Mouse (Mus musculus): ENCODE measurements around the gene Oit1. TPM values are rescaled to one million over a fixed set of nuclear protein-coding genes. Genes with fewer than 3 reads are reported as not detected.

Gene Oit1
- total RNA-seq, 2 experiments from 2014 or later = not detected

DNA sequence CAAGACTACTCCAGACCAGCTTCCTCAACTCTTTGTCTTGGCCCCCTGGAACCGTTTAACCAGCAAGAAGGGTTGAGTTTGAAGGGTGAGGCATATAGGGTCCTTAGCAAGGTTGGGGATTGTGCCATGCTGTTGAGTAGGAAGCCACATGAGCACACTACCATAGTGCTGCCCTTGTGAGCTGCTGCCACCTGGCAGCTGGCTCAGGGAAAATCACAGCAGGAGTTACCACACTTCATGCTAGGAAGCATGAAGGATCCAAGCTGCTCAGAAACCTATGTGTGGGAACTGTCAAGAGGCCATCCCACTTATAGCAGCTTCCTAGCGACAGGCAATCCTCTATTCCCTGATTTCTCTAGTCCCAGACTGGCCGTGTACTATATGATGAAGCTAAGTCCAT is 69.9 kb downstream of the Oit1 start:
- DNase-seq (ENCODE audit: low spot score in 2 of 2) = peak in 1 of 2 experiments; percentile 30
- intact Hi-C loops (cut with DNase I) = no loop called here

DNA sequence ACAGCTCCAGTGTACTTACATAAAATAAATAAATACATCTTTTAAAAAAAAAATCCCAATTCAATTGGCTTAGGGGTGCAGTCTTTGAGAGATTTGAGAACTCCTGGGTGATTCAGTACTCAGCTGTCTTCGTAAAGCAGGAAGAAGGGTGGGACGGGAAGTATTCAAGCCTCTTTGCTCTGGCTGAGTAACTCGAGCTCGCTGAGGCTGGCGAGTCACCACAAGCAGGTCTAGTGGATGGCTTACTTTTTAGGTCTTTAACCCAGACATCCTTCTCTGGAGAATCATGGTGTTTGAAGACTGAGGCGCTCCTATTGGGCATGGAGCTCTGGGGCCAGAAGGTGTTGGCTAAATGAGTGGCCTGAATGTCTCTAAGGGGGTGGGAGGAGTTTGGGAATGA is 71.7 kb downstream of the Oit1 start:
- no peak for DNase-seq (ENCODE audit: low spot score in 2 of 2)
- intact Hi-C loops (cut with DNase I) = no loop called here

DNA sequence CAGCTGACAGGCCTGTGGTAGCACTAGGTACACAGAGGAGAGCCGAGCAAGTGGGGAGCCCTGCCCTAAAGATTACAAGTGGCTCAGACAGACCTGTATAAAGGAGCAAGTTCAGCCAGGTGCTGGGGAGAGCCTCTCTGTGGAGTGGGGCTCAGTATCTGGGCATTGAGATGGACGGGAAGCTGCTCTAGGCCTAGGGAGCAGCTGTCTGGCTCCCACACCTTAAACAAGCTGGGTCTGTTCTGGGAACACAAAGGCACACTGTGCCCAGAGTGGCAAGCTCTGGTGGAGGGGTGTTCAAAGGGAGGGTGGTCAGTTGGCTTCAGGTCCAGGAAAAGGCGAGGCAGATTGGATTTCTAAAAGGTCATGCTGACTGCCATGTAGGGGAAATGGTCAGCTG is 73.5 kb downstream of the Oit1 start:
- peak in 1 of 2 experiments; percentile 14 for DNase-seq (ENCODE audit: low spot score in 2 of 2)
- intact Hi-C loops (cut with DNase I) = no loop called here

DNA sequence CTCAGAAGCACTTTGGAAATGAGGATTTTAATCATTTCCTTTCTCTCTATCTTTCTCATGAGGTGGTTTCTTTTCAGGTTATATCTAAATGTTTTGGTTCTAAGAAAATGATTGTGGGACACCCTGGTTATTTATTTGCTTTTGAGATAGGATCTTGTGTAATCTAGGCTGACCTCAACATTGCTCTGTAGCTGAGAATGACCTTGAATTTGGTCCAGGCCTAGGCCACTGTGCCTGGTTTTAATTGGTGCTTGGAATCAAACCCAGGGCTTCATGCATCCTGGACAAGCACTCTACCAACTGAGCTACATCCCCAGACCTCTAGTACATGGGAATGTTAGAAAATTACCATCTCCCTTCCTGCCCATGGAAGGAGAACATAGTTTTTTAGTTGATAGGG is 74.5 kb downstream of the Oit1 start:
- intact Hi-C loops (cut with DNase I) = no loop called here
- no peak for DNase-seq (ENCODE audit: low spot score in 2 of 2)

DNA sequence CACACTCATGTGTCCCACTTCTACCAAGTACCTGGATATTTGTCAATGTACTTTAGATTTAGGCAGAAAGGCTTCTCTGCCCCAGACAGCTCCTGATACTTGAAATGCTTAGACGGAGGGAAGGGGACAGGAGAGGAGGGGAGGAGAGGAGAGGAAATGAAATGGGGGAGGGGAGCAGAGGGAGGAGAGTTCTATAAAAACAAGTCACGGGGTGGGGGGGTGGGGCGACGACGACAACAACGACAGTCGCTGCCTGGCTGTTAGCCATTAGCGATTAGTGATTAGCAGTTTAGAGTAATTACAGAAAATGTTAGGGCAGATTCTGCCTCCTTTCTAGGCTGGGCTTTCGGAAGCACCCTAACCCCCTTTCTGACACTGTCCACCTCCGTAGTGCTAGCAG is 75.9 kb downstream of the Oit1 start:
- no peak for DNase-seq (ENCODE audit: low spot score in 2 of 2)
- intact Hi-C loops (cut with DNase I) = no loop called here

DNA sequence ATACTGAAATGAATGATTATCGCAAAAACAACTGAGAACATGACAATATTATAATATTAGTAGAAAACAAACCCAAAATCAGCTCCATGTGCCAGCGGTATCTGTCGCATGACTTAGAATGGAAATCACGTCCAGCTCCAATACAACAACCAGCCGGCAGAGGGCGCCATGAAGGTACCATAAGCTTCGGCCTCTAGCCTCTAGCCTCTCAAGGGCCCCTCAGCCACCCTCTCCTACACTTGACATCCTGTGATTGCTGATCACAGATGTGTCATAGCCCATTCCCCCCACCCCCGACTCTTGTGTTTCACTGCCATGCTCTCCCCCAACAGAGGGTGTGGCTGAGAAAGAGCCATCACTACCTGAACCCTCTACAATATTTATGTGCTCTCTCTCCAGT is 78.3 kb downstream of the Oit1 start:
- intact Hi-C loops (cut with DNase I) = loop anchor here (1.0 kb wide), 1 partner anchor 48 kb away; no protein-coding TSS in a partner anchor
- no peak for DNase-seq (ENCODE audit: low spot score in 2 of 2)

Other genes with a start within 250 kb of the Oit1 start
- 100 to 1,000 TPM; 178 to 185 TPM for gene Pdhb, start 205.7 kb downstream of the Oit1 start, total RNA-seq (2021)
- 10 to 100 TPM; 40.5 to 43.5 TPM for gene Kctd6, start 164.6 kb downstream of the Oit1 start, total RNA-seq (2021)
- gene Acox2, start 119.4 kb downstream of the Oit1 start, total RNA-seq (2021) = not detected
- 100 to 1,000 TPM; 286 to 343 TPM for gene Fam107a, start 60.7 kb downstream of the Oit1 start, total RNA-seq (2021)